Mouse (Mus musculus): Measurements from ENCODE around the gene Ankle1. TPM values are rescaled to one million over a fixed set of nuclear protein-coding genes. Genes with fewer than 3 reads are reported as not detected.

Gene Ankle1
- polyA plus RNA-seq, 1 experiment from 2014 or later, result 17.2 TPM

DNA sequence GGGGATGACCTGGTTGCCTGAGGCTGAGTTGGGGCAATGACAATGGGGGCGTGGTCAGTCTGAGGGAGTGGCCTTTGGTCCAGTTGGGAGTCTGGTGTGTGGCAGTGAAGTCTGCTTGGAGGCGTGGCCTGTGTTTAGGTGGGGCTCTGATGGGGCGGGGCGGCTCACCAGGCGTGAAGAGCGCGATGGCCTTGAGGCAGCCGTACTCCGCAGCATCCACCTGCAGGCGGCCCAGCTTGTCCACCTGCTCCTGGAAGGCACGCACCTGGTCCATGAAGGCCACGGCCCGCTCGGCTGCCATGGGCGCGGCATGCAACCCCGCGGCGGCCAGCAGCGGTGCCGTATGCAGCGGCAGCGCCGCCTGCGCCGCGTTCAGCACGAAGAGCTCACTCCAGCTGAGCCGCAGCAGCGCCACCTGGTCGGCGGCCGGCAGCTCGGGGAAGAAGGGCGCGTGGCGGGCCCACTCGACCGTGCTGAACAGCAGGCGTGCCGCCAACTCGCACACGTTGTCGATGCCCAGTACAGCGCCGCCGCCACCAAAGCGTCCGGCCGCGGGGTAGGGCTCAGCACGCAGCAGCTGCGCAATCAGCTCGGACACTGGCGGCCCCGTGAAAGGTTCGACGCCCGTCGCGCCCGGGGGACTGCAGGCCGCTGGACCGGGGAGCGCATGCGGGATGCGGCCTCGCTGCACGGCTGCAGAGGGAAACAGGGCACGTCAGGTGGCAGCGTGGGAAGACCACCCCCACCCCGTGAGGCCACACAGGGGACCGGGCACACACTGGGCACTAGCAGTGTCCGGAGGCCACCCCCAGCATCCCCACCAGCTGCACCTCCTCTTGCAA lies 30.0 kb upstream of the Ankle1 start:
- Histone ChIP-seq H3K4me1 (peaks cover 38% of the 10 kb centered on the region), H3K4me3 (peak overlapping the region; percentile 43), H3K9ac (replicated peaks) (peak overlapping the region; percentile 52), H3K27me3 (no peaks in the 10 kb centered on the region), H3K36me3 (peaks cover 8% of the 10 kb centered on the region), H3K27ac (replicated peaks) (peak overlapping the region; percentile 44), H3K4me2 (replicated peaks) (peak overlapping the region; percentile 78), H3K9me3 (no peaks in the 10 kb centered on the region)
- 5% methylated on average over 70 of the region's 74 CpGs for WGBS
- 0 out of 2 replicates have a peak, but pooled peaks have one; percentile 0 for ATAC-seq (replicated peaks)

DNA sequence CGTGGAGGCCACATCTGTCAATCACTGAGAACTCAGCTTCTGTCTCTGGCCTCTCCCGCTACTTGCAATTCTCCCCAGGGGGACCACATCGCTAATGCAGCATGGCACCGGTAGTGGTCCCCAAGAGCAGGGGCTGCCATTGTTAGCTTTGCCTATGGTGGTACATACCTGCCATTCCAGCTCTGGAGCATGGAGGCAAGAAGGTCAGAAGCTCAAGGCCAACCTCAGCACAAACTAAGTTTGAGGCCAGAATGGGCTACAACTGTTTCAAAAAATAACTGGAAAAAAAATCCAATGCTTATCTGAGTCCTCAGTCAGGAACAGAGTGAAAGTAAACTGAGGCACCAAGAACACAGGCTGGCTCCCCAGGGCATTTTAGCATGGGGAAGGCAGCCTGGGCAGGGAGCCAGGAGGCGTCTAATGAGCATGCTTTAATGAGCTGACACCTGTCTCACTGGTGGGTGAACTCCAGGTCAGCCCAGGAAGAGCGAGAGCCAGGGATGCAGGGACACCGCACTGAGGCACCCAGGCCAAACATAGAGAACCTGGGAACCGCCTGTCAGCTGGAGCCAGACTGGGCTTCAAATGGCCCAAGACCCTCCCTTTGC lies 29.3 kb upstream of the Ankle1 start:
- H3K36me3 ChIP-seq, result peaks cover 8% of the 10 kb centered on the region
- no peaks in the 10 kb centered on the region for H3K9me3 ChIP-seq
- WGBS, result 26% methylated on average over 8 of the region's 8 CpGs
- H3K9ac ChIP-seq (replicated peaks), result peak overlapping the region; percentile 52
- H3K4me3 ChIP-seq, result peak overlapping the region; percentile 43
- H3K27me3 ChIP-seq, result peaks cover 6% of the 10 kb centered on the region; the same call in 1 of the 2 replicates
- H3K4me1 ChIP-seq, result peaks cover 44% of the 10 kb centered on the region
- H3K27ac ChIP-seq (replicated peaks), result no peak overlapping the region
- peak overlapping the region; percentile 78 for H3K4me2 ChIP-seq (replicated peaks)
- ATAC-seq (replicated peaks), result no peak

DNA sequence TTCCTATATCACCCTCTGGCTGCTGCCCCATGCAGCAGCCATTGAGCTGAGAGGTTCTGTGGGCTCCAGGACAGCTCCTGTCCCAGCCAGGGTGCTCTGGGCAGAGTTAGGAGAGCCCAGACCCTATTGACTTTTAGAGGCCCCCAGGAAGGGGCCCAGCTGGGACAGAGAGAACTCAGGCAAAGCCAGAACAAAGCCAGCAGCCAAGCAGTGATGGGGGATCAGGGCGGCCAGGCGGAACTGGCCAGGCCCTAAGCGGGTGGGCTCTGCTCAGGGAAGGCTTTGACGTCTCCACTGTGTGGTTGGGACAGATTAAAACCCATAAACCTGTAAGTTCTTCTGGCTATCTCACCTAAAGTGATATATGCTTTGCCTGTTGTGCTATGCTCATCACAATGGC lies 26.8 kb upstream of the Ankle1 start:
- no peak for ATAC-seq (replicated peaks)
- H3K27me3 ChIP-seq, result peaks cover 6% of the 10 kb centered on the region; the same call in 1 of the 2 replicates
- WGBS, result 29% methylated on average over 4 of the region's 4 CpGs
- H3K27ac ChIP-seq (replicated peaks), result no peak overlapping the region
- H3K36me3 ChIP-seq, result peaks cover 5% of the 10 kb centered on the region
- H3K4me2 ChIP-seq (replicated peaks), result 0 out of 2 replicates have a peak overlapping the region, but pooled peaks have one; percentile 91
- H3K9me3 ChIP-seq, result no peaks in the 10 kb centered on the region
- H3K9ac ChIP-seq (replicated peaks), result no peak overlapping the region
- no peak overlapping the region for H3K4me3 ChIP-seq
- H3K4me1 ChIP-seq, result peaks cover 51% of the 10 kb centered on the region

DNA sequence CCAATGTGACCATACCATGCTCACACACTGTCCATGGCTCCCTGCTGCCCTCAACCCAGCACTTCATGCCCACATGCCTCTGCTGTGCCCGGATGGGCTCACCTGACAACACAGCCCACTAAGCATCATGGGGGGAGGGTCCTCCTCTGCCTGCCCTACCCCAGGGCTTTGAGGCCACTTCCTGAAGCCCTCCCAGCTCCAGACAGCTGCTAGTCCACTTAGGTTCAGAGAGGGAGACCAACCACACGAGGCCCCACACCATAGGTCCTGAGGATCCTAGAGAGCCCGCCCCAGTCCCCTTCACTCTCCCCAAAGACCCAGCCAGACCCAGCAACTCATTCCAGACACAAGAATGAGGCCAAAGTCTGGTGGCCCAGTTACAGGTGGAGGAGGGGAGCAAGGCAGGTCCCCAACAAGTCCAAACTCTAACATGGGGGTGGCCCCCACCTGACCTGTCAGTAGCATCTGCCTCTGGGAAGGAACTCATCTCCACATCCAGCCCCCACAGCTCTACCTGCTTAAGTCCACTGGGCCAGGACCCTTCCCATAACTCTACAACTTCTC lies 26.2 kb upstream of the Ankle1 start:
- no peak overlapping the region for H3K27ac ChIP-seq (replicated peaks)
- H3K4me2 ChIP-seq (replicated peaks), result peak overlapping the region; percentile 91
- H3K27me3 ChIP-seq, result peaks cover 6% of the 10 kb centered on the region; the same call in 1 of the 2 replicates
- H3K9ac ChIP-seq (replicated peaks), result no peak overlapping the region
- H3K4me1 ChIP-seq, result peaks cover 51% of the 10 kb centered on the region
- no peak for ATAC-seq (replicated peaks)
- H3K9me3 ChIP-seq, result no peaks in the 10 kb centered on the region
- H3K36me3 ChIP-seq, result peaks cover under 1% of the 10 kb centered on the region; the same call in 1 of the 2 replicates
- H3K4me3 ChIP-seq, result peak overlapping the region; percentile 66
- WGBS, result 52% methylated on average over 3 of the region's 3 CpGs

DNA sequence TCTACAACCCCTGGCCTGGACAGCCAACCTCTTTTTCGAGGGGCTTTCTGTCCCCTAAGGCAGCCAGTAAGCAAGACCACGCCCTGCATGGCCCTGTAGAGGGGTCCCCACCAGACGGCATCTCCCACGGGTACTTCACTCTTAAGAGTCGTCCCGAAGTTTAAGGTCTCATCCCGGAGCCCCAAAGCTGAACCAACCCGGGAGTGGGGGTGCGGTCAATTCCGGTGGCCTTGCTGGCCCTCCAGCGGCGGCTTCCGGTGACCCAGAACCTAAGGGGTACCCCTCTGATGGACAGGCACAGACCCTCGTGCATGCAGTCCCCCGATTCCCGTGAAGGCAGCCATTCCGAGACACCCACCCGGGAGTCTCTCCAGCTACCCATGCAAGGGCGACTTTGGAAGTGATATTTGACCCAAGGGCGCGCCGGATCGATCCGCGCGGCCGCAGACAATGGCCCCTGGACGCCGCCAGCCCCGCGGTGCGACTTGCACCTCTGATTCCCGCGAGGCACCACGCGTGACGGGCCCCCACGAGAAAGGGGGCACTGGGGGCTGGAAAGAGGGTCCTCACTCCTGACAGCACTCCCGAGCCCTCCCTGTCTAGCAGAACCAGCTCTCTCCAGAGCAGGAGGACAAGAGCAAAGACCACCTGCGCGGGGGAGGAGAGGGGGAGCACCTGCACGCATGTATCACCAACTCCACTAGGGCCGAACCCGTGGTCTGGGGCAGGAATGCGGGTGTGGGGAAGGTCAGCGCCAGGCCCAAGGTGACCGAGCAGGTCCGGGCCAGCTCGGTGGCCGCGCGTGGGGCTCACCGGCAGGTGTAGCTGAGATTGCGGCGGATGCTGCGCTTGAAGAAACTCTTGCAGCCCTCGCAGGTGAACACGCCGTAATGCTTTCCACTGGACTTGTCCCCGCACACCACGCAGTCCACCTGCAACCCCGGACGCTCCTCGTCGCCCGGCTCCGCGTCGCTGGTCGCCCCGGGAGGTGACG lies 25.3 kb upstream of the Ankle1 start:
- no peaks in the 10 kb centered on the region for H3K36me3 ChIP-seq
- H3K27me3 ChIP-seq, result peaks cover 6% of the 10 kb centered on the region; the same call in 1 of the 2 replicates
- no peak for ATAC-seq (replicated peaks)
- WGBS, result 1% methylated on average over 72 of the region's 72 CpGs
- peak overlapping the region; percentile 66 for H3K4me3 ChIP-seq
- H3K4me2 ChIP-seq (replicated peaks), result peak overlapping the region; percentile 91
- H3K4me1 ChIP-seq, result peaks cover 48% of the 10 kb centered on the region
- no peaks in the 10 kb centered on the region for H3K9me3 ChIP-seq
- H3K27ac ChIP-seq (replicated peaks), result no peak overlapping the region
- H3K9ac ChIP-seq (replicated peaks), result peak overlapping the region; percentile 75

DNA sequence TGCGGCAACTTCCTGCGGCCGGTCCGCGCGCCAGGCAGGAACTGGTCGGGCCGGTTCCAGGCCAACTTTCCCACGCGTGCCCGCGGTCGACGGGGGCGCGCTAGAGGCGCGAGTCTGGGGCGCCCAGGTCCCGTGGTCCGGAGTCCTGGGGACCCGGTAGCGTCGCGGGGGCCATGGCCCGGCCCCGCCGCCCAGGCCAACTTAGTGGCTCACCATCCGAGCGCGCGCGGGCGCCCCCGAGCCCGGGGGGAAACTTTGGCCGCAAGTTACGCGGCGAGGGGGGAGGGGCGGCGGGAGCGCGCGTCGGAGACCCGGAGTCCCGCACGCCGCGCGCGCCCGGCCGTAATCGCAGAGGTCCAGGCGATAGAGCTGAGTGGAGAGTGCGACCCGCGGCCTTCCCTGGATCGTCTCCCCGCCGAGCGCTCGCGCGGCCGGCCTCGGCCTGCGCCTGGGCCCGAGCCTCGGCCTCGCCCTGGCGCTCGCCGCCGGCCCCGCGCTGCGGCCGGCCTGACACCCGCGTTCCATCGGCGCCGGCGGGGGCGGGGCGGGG lies 24.3 kb upstream of the Ankle1 start, which contains the start of gene Nr2f6:
Nr2f6 (minus strand) TSS at position 540 of the 550 bp plus-strand sequence.
- H3K4me1 ChIP-seq, result peaks cover 38% of the 10 kb centered on the region
- H3K27me3 ChIP-seq, result peaks cover 6% of the 10 kb centered on the region; the same call in 1 of the 2 replicates
- peak within 1 kb of the TSS; percentile 91 for H3K4me2 ChIP-seq (replicated peaks)
- H3K9ac ChIP-seq (replicated peaks), result peak within 1 kb of the TSS; percentile 75
- under 1% methylated on average over 63 of the region's 89 CpGs for WGBS
- H3K36me3 ChIP-seq, result no peaks in the 10 kb centered on the region
- no peaks in the 10 kb centered on the region for H3K9me3 ChIP-seq
- peak within 1 kb of the TSS; percentile 66 for H3K4me3 ChIP-seq
- peak within 1 kb of the TSS; percentile 82 for H3K27ac ChIP-seq (replicated peaks)
- peak; percentile 24; the same call in 1 of the 2 replicates for ATAC-seq (replicated peaks)

DNA sequence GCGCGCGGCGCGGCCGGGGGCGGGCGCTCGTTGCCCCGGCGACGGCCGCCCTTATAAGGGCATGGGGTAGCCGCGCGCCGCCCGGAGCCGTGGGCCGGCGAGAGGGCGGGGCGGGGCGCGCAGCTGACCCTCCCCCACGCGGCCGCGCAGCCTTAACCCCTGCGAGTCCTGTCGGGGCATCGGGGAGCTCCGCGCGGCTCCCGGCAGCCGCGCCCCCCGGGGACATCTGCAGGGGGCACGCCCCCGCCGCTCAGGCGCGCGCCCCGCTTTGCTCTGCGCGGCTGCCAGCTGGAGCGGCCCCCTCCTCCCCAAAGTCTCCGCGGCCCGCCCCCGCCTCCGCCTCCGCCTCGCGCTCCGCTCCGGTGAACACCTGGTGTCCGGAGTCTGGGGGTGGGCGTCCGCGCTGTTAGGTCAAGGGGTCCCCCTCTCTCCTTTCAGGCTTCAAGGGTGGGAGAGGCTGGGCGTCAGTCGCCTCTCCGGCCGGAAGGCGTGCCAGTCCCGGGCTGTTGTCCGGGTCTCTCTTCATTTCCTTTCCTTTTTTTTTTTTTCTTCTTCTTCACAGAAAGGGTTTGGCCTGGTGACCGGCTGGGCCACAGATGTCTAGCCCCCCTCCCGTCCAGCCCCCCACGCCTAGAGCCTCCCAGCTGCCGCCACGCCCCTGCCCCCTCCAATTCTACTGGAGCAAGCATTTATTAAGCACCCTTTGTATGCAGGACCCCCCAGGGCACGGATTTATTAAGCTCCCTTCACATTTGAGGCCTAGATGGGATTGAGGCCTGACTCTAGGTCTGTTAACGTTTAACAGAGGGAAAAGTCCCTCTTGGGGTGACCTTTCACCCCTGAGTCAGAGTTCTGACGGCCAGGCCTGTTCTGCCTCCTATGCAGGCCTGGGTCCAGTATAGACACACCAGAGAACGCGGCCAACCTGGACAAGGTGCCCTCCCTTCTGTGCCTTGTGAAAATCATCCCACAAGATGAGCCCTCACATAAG lies 23.5 kb upstream of the Ankle1 start:
- Histone ChIP-seq H3K27me3 (peaks cover 6% of the 10 kb centered on the region; the same call in 1 of the 2 replicates), H3K4me2 (replicated peaks) (peak overlapping the region; percentile 91), H3K4me3 (peak overlapping the region; percentile 66), H3K9ac (replicated peaks) (peak overlapping the region; percentile 75), H3K27ac (replicated peaks) (peak overlapping the region; percentile 82), H3K4me1 (peaks cover 33% of the 10 kb centered on the region), H3K36me3 (no peaks in the 10 kb centered on the region), H3K9me3 (no peaks in the 10 kb centered on the region)
- 2% methylated on average over 56 of the region's 80 CpGs for WGBS
- ATAC-seq (replicated peaks), result peak; percentile 75

DNA sequence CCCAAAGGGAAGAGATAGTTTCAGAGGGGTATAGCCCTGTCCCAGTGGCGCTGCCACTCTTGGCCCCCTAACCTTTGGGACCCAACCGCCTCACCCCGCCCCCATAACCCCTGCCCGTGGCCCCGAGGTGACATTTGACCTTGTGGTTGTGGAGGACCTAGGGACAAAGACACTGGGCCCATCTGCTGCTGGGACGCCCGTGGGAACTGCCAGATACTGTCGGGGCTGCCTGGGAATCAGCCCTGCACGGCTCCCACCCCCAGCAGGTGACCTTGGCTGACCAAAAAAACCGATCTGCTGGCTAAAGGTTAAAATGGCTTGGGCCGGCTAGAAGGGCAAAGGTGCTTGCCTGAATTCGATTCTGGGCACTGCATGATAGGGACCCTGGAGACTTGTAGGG lies 22.4 kb upstream of the Ankle1 start:
- Histone ChIP-seq H3K4me1 (peaks cover 33% of the 10 kb centered on the region), H3K27me3 (peaks cover 6% of the 10 kb centered on the region; the same call in 1 of the 2 replicates), H3K4me2 (replicated peaks) (no peak overlapping the region), H3K9me3 (no peaks in the 10 kb centered on the region), H3K27ac (replicated peaks) (no peak overlapping the region), H3K9ac (replicated peaks) (no peak overlapping the region), H3K4me3 (no peak overlapping the region), H3K36me3 (no peaks in the 10 kb centered on the region)
- ATAC-seq (replicated peaks), result no peak
- WGBS, result 22% methylated on average over 12 of the region's 12 CpGs

DNA sequence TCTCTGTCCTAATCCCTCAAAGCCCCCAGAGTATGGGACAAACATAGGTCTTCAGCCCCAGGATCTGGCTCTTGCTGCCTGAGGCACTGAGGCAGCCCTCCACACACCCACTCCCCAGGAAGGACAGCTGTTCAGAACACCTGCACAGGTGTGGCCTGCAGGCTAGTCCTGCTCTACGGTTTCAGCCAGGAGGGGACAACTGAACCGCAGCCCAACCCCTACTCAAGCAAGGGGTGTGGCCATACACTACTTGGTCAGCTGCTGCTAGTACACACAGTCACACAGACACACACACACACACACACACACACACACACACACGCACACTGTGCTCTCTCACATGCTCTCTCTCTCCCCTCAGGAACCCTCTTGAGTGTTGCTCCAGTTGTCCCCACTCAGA lies 21.9 kb upstream of the Ankle1 start:
- H3K9ac ChIP-seq (replicated peaks), result no peak overlapping the region
- no peak overlapping the region for H3K4me2 ChIP-seq (replicated peaks)
- no peak overlapping the region for H3K27ac ChIP-seq (replicated peaks)
- H3K4me1 ChIP-seq, result peaks cover 33% of the 10 kb centered on the region
- H3K36me3 ChIP-seq, result no peaks in the 10 kb centered on the region
- ATAC-seq (replicated peaks), result no peak
- H3K27me3 ChIP-seq, result peaks cover 6% of the 10 kb centered on the region; the same call in 1 of the 2 replicates
- no peak overlapping the region for H3K4me3 ChIP-seq
- 63% methylated on average over 3 of the region's 3 CpGs for WGBS
- no peaks in the 10 kb centered on the region for H3K9me3 ChIP-seq

DNA sequence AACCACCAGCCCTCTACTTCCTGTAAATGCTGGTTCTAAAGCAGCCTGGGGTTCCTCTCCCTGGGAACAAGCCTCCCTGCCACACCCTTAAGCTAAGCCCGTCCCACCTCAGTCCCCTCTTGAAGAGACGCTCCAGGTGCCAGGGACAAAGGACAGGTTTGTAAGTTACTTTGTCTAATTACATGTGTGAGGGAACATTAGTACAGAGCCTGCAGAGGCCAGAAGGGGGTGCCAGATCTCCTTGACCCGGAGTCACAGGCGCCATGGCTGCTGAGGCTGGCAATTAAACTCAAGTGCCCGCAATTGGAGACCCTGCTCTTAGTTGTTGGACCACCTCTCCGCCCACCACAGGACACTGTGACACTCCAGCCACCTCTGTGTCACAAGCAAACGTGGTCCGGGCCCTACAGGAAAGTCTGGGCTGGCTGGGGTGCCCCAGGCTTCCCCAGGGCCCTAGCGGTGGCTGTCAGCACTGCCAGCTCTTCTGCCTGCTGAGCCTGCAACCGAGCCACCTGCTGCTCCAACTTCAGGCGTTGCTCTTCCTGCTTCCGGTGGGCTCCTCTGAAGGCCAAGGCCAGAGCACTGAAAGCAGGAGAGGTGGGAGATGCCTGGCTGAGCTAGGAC lies 20.5 kb upstream of the Ankle1 start:
- Histone ChIP-seq H3K4me2 (replicated peaks) (no peak overlapping the region), H3K9ac (replicated peaks) (no peak overlapping the region), H3K36me3 (no peaks in the 10 kb centered on the region), H3K9me3 (no peaks in the 10 kb centered on the region), H3K27ac (replicated peaks) (no peak overlapping the region), H3K4me3 (no peak overlapping the region), H3K4me1 (peaks cover 19% of the 10 kb centered on the region), H3K27me3 (peaks cover 6% of the 10 kb centered on the region; the same call in 1 of the 2 replicates)
- no peak for ATAC-seq (replicated peaks)
- WGBS, result 80% methylated on average over 12 of the region's 12 CpGs
